Mouse (Mus musculus) ES-Bruce4 (cell line): ENCODE measurements around the gene Esam. TPM values are rescaled to one million over a fixed set of nuclear protein-coding genes. Genes with fewer than 3 reads are reported as not detected.

Source experiments
- H3K27ac ChIP-seq: 2 replicates; pipeline ENCODE4 v1.5.1; 2012; ENCODE audit warnings: low read length, inconsistent platforms; ENCODE audit not compliant: insufficient read depth
- H3K27me3 ChIP-seq: 2 replicates; pipeline ENCODE4 v1.6.1; 2012; ENCODE audit warnings: mild to moderate bottlenecking, low read length, inconsistent platforms; ENCODE audit not compliant: control insufficient read depth, poor library complexity, insufficient read depth, severe bottlenecking
- H3K36me3 ChIP-seq: 2 replicates; pipeline ENCODE4 v1.6.1; 2012; ENCODE audit warnings: inconsistent platforms, mild to moderate bottlenecking, low read length, moderate library complexity; ENCODE audit not compliant: control insufficient read depth, poor library complexity, insufficient read depth, severe bottlenecking
- H3K4me1 ChIP-seq: one replicate; pipeline ENCODE4 v1.8.1; 2011; ENCODE audit warnings: low read length; ENCODE audit not compliant: control insufficient read depth, insufficient read depth
- H3K4me3 ChIP-seq: 2 replicates; pipeline ENCODE4 v1.5.1; 2011; ENCODE audit warnings: low read depth, mild to moderate bottlenecking, low read length
- H3K9ac ChIP-seq: 2 replicates; pipeline ENCODE4 v1.6.1; 2012; ENCODE audit warnings: low read depth, mild to moderate bottlenecking, inconsistent platforms; ENCODE audit not compliant: poor library complexity, severe bottlenecking
- H3K9me3 ChIP-seq: replicated peaks from 2 replicates; pipeline ENCODE4 v1.6.1; 2012; ENCODE audit warnings: mild to moderate bottlenecking, low read length, inconsistent platforms; ENCODE audit not compliant: control insufficient read depth, poor library complexity, insufficient read depth, severe bottlenecking
- CTCF ChIP-seq: IDR thresholded peaks from one replicate; pipeline ENCODE4 v1.8.1; 2011; ENCODE audit warnings: low read depth, low read length
- EP300 ChIP-seq: IDR thresholded peaks from 2 replicates; pipeline ENCODE4 v1.6.1; 2011; ENCODE audit warnings: low read depth, low read length; ENCODE audit not compliant: insufficient read depth
- POLR2A ChIP-seq: IDR thresholded peaks from one replicate; pipeline ENCODE4 v1.8.1; 2011; ENCODE audit warnings: low read length; ENCODE audit not compliant: insufficient read depth
- polyA plus RNA-seq: library from polyadenylated mRNA; stranded (reverse); fragments of >200 nt; gene quantifications from 2 replicates; pipeline ENCODE4 v1.2.4, GENCODE M21; 2011; ENCODE audit warnings: low read depth; ENCODE audit not compliant: missing spikeins, insufficient read depth, insufficient read length

Gene Esam
- 1.7 and 3.1 TPM in 2 replicates for polyA plus RNA-seq

- Histone ChIP-seq H3K27ac (no peak within 1 kb of the TSS), H3K36me3 (peaks cover 14% of the 10 kb centered on the region), H3K9ac (peak within 1 kb of the TSS; percentile 51), H3K9me3 (no peaks in the 10 kb centered on the region), H3K4me1 (peaks cover 2% of the 10 kb centered on the region), H3K27me3 (no peaks in the 10 kb centered on the region), H3K4me3 (peak within 1 kb of the TSS; percentile 35)
- TF ChIP-seq POLR2A: no peak
- 0 out of 2 replicates have a peak, but pooled peaks have one; percentile 65 for TF ChIP-seq EP300
- no peak for TF ChIP-seq CTCF
These were observed at the start of gene Esam for GRCm38 (mm10) chr9:37527396-37528224. Gene Esam (plus strand): TSS chr9:37528078.

- TF ChIP-seq EP300: peak; percentile 92
- no peak for TF ChIP-seq POLR2A
- TF ChIP-seq CTCF: no peak
- peaks cover 3% of the 10 kb centered on the region for H3K4me1 ChIP-seq
- H3K36me3 ChIP-seq: no peaks in the 10 kb centered on the region
- no peak overlapping the region for H3K4me3 ChIP-seq
- no peak overlapping the region for H3K9ac ChIP-seq
- peak overlapping the region; percentile 97 for H3K27ac ChIP-seq
- H3K9me3 ChIP-seq: no peaks in the 10 kb centered on the region
- H3K27me3 ChIP-seq: no peaks in the 10 kb centered on the region
These were observed 42.7 kb upstream of the Esam start for GRCm38 (mm10) chr9:37485146-37485545.

- peaks cover 8% of the 10 kb centered on the region; the same call in 1 of the 2 replicates for H3K36me3 ChIP-seq
- TF ChIP-seq POLR2A (no peak), EP300 (no peak), CTCF (no peak)
- peak overlapping the region; percentile 98 for H3K9ac ChIP-seq
- H3K4me1 ChIP-seq: peaks cover 3% of the 10 kb centered on the region
- H3K9me3 ChIP-seq: no peaks in the 10 kb centered on the region
- H3K27me3 ChIP-seq: no peaks in the 10 kb centered on the region
- H3K4me3 ChIP-seq: peak overlapping the region; percentile 87
- H3K27ac ChIP-seq: peak overlapping the region; percentile 93
These were observed 39.8 kb upstream of the Esam start for GRCm38 (mm10) chr9:37488041-37488440.

GRCm38 (mm10) chr9:37488611-37489396, 39.1 kb upstream of the Esam start, which contains the start of gene Msantd2:
Gene Msantd2 (plus strand): TSS chr9:37489319.
- TF ChIP-seq CTCF (no peak), EP300 (no peak), POLR2A (no peak)
- H3K9me3 ChIP-seq: no peaks in the 10 kb centered on the region

GRCm38 (mm10) chr9:37489446-37490120, 38.3 kb upstream of the Esam start:
- peak overlapping the region; percentile 98 for H3K9ac ChIP-seq
- TF ChIP-seq EP300 (no peak), POLR2A (no peak), CTCF (no peak)
- peaks cover 2% of the 10 kb centered on the region for H3K4me1 ChIP-seq
- no peaks in the 10 kb centered on the region for H3K9me3 ChIP-seq
- peak overlapping the region; percentile 93 for H3K27ac ChIP-seq
- peaks cover 11% of the 10 kb centered on the region for H3K36me3 ChIP-seq
- H3K27me3 ChIP-seq: no peaks in the 10 kb centered on the region
- H3K4me3 ChIP-seq: peak overlapping the region; percentile 87

More at GRCm38 (mm10) chr9:37488611-37489396, 39.1 kb upstream of the Esam start, which contains the start of gene Msantd2:
- peak within 1 kb of the TSS; percentile 98 for H3K9ac ChIP-seq
- no peaks in the 10 kb centered on the region for H3K27me3 ChIP-seq
- H3K4me3 ChIP-seq: peak within 1 kb of the TSS; percentile 87
- peak within 1 kb of the TSS; percentile 93 for H3K27ac ChIP-seq
- peaks cover 8% of the 10 kb centered on the region for H3K36me3 ChIP-seq
- H3K4me1 ChIP-seq: peaks cover 2% of the 10 kb centered on the region
